Mouse (Mus musculus) heart, postnatal 0 days (tissue): ENCODE data around the gene Snx1.

ENCODE experiments used
- CTCF ChIP-seq: IDR thresholded peaks from 2 replicates; pipeline ENCODE4 v1.5.1; 2016; ENCODE audit warnings: antibody characterized with exemption, control low read depth, low read depth
- EP300 ChIP-seq: IDR thresholded peaks from 2 replicates; pipeline ENCODE4 v1.6.1; 2016; ENCODE audit warnings: antibody characterized with exemption, low read depth

GRCm38 (mm10) chr9:66144248-66144647 lies 17.9 kb upstream of the Snx1 start:
- no peak for TF ChIP-seq EP300
- peak; percentile 88 for TF ChIP-seq CTCF
